Mouse (Mus musculus) brown adipose tissue, adult 24 weeks (tissue): ENCODE data around the gene Scube1. TPM values are rescaled to one million over a fixed set of nuclear protein-coding genes. Genes with fewer than 3 reads are reported as not detected.
A peak's percentile ranks its signal among the peaks of the same experiment; 100 is the strongest.

ENCODE experiments used
- H3K27ac ChIP-seq: fragments of 200-500 bp; replicated peaks from 2 replicates; pipeline ENCODE4 v1.5.1; 2012; ENCODE audit warnings: low read depth, mild to moderate bottlenecking, low read length
- H3K4me1 ChIP-seq: fragments of 200-500 bp; 2 replicates; pipeline ENCODE4 v1.6.1; 2012; ENCODE audit warnings: low read length, mixed read lengths; ENCODE audit not compliant: control insufficient read depth, insufficient read depth, insufficient read length
- H3K4me3 ChIP-seq: fragments of 200-500 bp; 2 replicates; pipeline ENCODE4 v1.5.1; 2012; ENCODE audit warnings: low read depth, mild to moderate bottlenecking, low read length, moderate library complexity; ENCODE audit not compliant: insufficient read depth
- polyA plus RNA-seq: library from polyadenylated mRNA; stranded (reverse); fragments of >200 nt; gene quantifications from 2 replicates; pipeline ENCODE4 v1.2.4, GENCODE M21; 2012; ENCODE audit not compliant: missing spikeins, insufficient read depth, insufficient read length

Gene Scube1
- polyA plus RNA-seq, 1 experiment, result not detected

DNA sequence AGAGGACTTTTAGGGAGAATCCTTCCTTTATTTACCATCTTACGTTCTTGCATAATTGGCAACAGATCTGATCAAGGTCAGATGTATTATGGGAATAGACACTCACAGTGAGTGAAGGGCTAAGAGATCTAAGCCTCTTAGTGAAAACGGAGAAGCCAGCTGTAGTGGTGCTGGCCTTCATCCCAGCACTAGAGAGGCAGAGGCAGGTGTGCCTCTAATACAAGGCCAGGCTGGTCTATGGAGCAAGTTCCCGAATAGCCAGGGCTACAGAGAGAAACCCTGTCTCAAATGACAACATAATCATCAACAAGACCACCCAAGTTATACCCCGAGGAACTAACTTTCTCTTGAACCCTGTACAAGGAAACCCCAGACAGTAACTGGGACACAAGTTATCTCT is 141.9 kb downstream of the Scube1 start:
- no peaks in the 10 kb centered on the region for H3K4me1 ChIP-seq
- no peak overlapping the region for H3K27ac ChIP-seq
- no peak overlapping the region for H3K4me3 ChIP-seq

DNA sequence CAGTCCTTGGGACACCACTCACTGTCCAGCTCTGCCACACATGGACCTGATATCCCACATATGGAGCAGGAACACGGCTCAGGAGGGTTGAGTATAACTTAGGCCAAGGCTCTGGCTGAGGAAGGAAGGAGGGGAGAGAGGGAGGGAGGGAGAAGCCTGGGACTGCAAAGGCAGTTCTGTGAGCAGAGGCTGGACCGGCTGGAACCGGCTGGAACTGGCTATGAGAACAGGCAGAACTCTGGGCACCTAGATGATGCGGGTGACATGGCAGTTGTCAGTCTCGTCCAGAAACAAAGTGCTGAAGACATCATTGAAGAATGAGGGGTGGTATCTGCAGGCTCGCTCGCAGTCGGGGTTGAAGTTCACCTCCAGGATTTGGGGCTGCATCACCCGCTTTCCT is 148.2 kb downstream of the Scube1 start:
- Histone ChIP-seq H3K4me1 (no peaks in the 10 kb centered on the region), H3K4me3 (no peak overlapping the region), H3K27ac (no peak overlapping the region)

DNA sequence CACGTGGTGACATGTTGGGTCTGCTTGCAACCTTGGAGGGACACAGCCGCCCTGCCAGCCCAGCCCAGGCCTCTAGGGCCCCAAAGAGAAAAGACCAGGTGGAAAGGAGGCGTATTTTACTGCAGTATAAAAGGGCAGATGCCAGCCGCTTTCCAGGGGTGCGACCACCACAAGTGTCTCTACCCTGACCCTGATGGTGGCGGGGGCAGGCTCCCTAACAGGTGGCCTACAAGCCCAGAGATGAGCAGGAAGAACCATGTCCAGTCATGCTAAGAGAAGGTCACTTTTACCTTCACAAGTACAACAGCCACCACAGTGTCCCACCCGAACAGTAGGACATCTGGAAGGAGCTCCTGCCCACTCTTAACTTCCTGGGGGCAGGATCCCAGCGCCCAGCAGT is 149.3 kb downstream of the Scube1 start:
- Histone ChIP-seq H3K4me1 (peaks cover 9% of the 10 kb centered on the region), H3K27ac (no peak overlapping the region), H3K4me3 (no peak overlapping the region)

DNA sequence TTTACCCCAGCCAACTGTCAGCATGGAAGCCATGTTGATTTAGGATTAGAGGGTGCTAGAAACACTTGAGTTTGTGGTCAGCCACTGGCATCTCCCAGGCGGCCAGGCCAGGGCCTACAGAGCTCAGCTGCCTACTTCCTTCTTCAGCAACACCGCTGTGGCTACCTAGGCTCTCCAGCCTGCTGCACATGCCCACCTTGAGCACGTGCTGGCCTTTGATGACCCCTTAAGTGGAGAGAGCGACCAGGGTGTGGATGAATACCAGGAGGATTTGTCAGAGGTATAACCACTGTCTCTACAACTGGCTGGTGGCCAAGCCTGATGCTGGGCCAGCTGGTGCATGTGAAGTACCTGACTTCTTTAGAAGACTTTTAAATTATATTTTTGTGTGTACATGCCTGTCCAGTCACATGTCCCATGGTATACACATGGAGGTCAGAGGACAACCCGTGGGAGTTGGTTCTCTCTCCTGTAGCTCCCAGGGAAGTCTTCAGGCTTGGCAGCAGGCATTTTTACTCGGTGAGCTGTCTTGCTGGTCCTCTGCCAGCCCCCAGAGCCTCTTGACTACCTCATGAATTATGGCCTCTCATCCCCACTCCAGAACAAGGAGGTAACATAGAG is 150.0 kb downstream of the Scube1 start:
- no peak overlapping the region for H3K4me3 ChIP-seq
- H3K4me1 ChIP-seq, result peaks cover 11% of the 10 kb centered on the region
- no peak overlapping the region for H3K27ac ChIP-seq

DNA sequence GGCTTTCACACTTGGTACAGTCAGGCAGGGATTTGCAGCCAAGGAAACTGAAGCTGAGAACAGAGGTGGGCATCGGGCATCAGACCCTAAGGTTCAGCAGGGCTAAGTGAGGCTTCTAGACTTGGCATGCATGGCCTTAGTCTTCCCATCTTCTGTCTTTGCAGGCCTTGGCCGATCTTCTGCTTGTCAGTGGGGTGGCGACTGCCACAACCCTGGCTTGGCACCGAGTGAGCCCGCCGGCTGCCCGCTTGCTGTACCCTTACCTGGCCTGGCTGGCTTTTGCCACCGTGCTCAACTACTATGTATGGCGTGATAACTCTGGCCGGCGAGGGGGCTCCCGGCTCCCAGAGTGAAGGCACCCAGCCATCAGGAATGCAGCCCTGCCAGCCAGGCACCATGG is 151.2 kb downstream of the Scube1 start:
- no peak overlapping the region for H3K4me3 ChIP-seq
- peaks cover 11% of the 10 kb centered on the region for H3K4me1 ChIP-seq
- no peak overlapping the region for H3K27ac ChIP-seq

DNA sequence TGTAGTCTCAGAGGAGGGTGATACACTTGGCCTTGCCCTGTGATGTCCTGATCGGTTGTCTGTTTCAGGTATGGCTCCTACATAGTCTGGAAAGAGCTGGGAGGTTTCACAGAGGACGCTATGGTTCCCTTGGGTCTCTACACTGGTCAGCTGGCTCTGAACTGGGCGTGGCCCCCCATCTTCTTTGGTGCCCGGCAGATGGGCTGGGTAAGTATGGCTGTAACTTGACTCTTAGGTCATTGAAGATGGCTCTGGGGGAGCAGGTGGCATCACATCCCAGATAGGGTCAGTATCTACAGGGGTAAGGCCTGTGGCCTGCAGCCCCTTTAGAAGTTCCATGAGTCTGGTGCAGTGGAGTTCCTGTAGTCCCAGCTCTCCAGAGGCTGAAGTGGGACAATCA is 152.7 kb downstream of the Scube1 start:
- peaks cover 15% of the 10 kb centered on the region for H3K4me1 ChIP-seq
- peak overlapping the region; percentile 52 for H3K27ac ChIP-seq
- H3K4me3 ChIP-seq, result no peak overlapping the region

DNA sequence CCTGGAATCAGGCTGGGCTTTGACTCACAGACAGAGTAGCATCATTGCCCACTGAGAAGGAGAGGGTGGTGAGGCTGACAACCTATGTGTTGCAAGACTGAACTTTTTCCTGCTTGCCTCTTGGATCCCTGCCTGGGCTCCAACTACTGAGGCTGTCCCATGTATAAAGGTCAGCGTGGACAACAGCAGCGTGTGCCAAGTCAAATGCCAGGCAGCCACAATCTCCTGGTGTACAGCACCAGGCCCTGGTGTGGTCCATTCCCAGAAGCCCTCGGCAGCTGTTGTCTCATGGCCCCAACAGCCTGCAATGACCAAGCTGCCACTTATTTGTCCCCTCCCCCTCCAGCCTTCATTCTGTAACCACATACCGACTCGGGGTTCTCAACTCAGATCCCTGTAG is 153.2 kb downstream of the Scube1 start:
- Histone ChIP-seq H3K4me1 (peaks cover 18% of the 10 kb centered on the region), H3K27ac (peak overlapping the region; percentile 52), H3K4me3 (no peak overlapping the region)

DNA sequence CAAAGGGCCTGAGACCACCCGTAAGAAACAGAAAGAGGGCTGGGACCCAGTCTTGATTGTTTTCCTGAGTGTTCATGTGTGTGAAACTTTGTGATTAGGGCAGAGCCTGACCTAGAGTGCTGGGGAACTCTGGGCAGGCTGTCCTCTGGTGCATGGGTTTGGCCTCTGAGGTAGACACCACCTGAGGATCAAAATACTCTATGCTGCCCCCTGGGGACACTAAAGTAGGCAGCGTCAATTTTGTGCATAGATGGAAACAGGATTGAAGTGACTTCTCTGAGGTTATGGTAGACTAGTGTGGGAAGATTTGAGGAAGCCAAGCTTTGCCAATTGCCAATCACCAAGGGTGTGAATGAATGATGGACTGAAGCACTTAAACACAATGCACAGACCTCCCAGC is 154.2 kb downstream of the Scube1 start:
- Histone ChIP-seq H3K4me1 (peaks cover 21% of the 10 kb centered on the region), H3K27ac (no peak overlapping the region; the same call in 1 of the 2 replicates), H3K4me3 (no peak overlapping the region)

DNA sequence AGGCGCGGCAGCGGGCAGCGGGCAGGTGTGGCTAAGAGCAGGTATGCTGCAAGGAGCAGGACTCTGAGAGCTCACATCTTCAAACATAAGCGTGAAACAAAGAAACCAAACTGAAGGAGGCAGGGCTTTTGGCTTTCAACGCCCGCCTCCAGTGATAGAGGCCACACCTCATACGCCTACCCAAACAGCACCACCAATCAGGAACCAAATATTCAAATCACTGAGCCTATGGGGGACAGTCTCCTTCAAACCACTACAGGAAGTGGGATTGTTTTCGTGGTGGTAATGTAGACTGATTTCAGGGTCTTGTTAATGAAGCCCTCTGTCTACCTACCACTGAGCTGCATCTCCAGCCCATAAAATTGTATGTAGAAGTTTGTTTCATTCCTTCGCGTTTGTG is 155.1 kb downstream of the Scube1 start:
- no peak overlapping the region for H3K4me3 ChIP-seq

DNA sequence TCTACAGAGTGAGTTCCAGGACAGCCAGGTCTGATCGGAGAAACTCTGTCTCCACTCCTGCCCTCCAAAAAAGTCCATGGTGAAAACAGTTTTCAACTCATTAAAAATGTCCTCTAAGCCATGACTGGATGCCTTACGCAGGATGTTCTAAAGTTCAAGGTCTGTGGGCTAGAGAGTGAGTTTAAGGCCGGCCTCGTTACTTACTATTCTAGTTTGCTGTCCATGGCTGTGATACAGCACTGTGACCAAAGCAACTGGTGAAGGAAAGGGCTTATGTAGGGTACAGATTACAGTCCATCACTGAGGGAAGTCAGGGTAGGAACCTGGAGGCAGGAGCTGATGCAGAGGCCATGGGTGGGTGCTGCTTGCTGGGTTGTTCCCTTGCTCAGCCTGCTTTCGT is 156.3 kb downstream of the Scube1 start:
- Histone ChIP-seq H3K27ac (no peak overlapping the region), H3K4me1 (peaks cover 32% of the 10 kb centered on the region), H3K4me3 (no peak overlapping the region)

More for the DNA sequence above, 155.1 kb downstream of the Scube1 start:
- Histone ChIP-seq H3K27ac (no peak overlapping the region), H3K4me1 (peaks cover 29% of the 10 kb centered on the region)

DNA sequence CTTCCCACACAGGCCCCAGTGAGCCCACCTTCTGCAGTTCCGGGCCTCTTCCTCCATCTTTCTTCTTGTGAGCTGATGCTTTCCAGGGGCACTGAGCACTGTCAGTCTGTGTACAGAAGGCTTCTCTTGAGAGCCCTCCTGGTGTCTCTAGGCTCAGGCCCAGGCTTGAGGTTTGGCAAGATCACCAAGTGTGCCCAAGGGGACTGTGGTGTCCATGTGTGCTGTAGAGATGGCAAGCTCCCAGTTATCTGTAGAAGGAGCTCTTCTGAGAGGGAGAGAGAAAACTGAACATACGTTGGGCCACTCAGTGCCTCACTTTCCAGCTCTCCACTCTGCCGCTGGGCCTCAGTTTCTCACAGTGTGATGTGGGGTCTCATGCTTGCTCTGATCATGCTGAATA is 157.1 kb downstream of the Scube1 start:
- Histone ChIP-seq H3K27ac (no peak overlapping the region), H3K4me1 (peaks cover 32% of the 10 kb centered on the region), H3K4me3 (no peak overlapping the region)

DNA sequence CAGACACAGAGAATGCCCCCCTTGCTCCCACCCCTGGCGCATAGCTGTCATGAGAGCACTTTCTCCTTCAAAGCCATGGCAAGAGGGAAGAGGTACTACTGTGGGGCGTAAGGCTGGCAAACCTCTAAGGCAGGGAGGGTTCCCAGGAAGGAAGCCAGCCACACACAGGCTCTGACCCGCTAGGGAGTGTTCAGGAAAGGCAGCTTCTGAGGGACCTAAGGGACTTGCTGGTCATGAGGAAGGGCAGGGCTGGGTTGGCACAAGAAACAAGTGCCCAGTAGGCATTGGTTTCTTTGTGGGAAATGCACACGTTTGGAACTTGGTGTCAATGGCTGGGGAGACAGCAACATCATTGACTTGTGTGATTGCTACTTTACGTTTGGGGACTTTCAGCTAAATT is 158.8 kb downstream of the Scube1 start:
- peak overlapping the region; percentile 51 for H3K27ac ChIP-seq
- H3K4me1 ChIP-seq, result peaks cover 30% of the 10 kb centered on the region
- H3K4me3 ChIP-seq, result no peak overlapping the region

DNA sequence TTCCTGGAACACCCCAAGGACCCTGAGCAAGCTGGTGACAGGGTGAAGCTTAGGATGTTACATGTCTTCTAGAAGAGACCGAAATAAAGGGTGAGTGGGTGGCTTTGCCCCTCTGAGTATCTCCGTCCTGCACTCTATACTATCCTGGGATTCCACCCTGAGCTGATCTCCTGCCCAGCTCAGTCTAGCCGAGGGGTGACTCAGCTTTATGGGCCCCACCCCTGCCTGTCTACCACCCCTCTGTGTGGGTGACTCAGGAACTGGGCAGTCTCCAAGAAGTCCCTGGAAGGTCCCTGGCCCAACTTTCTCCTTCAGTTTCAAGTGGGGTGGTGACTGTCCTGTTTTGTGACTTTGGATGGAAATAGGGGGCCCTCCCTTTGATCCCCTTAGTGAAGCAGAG is 159.4 kb downstream of the Scube1 start:
- peak overlapping the region; percentile 51 for H3K27ac ChIP-seq
- peak overlapping the region; percentile 21; the same call in 1 of the 2 replicates for H3K4me3 ChIP-seq
- H3K4me1 ChIP-seq, result peaks cover 25% of the 10 kb centered on the region

DNA sequence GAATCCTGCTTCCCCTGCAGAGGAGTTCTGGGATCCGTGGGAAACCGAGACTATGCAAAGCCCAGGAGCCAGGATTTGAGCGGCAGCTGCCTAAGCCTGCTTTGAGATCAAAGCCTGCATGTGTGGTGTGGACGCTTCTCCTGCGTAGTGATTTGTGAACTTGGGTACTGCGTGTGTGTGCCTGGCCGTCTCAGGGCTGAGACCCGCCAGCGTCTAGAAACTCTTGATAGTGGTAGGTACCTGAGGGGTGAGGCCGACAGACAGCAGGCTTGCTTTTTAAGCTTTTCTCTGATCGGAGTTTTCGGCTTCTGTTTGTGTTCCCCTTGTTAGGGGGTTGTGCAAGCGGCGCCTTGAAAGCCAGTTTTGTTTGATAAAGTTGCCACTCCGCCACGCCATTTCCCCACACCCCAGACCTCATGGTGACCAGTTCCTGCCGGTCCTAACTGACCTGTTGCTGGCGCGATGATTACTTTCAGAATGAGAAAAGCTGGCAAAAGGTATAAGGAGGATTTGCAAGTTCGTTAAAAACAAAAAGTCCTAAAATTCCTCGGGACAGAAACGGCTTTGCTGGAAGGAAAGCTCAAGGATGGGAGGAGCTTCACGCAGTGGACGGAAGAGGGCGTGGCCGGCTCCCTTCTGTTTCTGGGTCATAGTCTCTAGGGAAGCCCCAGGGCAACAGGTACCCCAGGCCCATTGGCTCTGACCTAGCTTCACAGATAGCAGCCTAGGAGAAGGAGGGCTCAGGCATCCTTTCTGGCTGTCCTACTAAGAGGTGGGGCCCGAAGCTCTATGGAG is 160.8 kb downstream of the Scube1 start:
- Histone ChIP-seq H3K27ac (peak overlapping the region; percentile 48), H3K4me3 (peak overlapping the region; percentile 68), H3K4me1 (peaks cover 24% of the 10 kb centered on the region)

DNA sequence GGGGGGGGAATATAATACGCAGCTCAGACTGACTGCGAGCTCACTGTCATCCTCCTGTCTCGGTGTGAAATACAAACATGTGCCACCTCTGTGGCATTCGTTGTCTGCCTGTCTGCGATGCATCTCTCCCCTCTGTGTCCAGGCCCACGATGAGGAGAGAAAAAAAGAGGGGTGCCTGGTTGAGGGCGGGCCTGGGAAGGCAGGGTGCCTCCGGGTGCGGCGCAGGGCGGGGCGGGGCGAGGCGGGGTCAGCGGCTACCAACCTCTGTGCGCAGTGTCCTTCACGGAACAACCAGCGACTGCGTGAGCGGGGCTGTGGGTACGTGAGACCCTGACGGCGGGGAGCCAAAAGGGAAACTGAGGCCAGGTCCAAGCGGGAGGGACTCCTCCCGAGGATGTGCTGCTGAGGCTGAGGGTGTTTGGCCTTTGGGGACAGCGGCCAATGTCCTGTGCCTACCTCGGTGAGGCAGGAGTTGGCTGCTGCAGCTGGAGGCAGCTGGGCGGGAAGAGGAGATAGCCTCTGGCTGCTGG is 161.4 kb downstream of the Scube1 start, which contains the start of the genes Tspo and Mcat:
Gene Tspo (plus strand): TSS at position 266 of the 530 bp plus-strand sequence.
Gene Mcat (minus strand): TSS at position 461 of the 530 bp plus-strand sequence.
- H3K4me3 ChIP-seq, result peak within 1 kb of the TSS; percentile 68
- peak within 1 kb of the TSS; percentile 67 for H3K27ac ChIP-seq
- peaks cover 24% of the 10 kb centered on the region for H3K4me1 ChIP-seq
